Mouse (Mus musculus) liver, adult 2 months (tissue): Measurements from ENCODE around the gene Tmem178b.

Experiments
- CTCF ChIP-seq: fragments of 200-500 bp; IDR thresholded peaks from 2 replicates; pipeline ENCODE4 v1.5.1; 2011; ENCODE audit warnings: low read depth, low read length, control low read depth
- POLR2A ChIP-seq: fragments of 200-500 bp; IDR thresholded peaks from 2 replicates; pipeline ENCODE4 v1.6.1; 2011; ENCODE audit warnings: low read length, control low read depth; ENCODE audit not compliant: insufficient read depth; ENCODE audit errors: extremely low read depth

DNA sequence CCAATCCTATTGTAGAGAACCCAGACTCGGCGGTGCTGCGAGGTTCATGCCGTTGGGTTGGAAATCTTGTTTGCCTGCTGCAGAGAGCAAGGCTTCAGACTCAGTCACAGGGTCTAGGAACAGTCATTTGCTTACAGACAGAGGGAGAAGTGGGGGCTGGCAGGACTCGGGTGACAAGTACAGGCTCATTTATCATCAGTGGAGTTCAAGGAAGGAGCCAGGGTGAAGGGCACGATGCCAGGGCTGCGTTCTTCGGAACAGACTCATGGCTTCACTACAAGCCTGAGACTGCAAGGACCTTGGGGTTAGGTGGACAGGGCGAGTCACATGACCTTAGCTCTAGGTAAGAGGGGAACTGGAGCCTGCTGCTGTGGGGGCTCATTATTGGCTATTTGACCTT lies 71.8 kb downstream of the Tmem178b start:
- TF ChIP-seq CTCF, result no peak
- no peak for TF ChIP-seq POLR2A
